ENCODE assay signal across 9 mouse cellular contexts in the genomic region with DNA sequence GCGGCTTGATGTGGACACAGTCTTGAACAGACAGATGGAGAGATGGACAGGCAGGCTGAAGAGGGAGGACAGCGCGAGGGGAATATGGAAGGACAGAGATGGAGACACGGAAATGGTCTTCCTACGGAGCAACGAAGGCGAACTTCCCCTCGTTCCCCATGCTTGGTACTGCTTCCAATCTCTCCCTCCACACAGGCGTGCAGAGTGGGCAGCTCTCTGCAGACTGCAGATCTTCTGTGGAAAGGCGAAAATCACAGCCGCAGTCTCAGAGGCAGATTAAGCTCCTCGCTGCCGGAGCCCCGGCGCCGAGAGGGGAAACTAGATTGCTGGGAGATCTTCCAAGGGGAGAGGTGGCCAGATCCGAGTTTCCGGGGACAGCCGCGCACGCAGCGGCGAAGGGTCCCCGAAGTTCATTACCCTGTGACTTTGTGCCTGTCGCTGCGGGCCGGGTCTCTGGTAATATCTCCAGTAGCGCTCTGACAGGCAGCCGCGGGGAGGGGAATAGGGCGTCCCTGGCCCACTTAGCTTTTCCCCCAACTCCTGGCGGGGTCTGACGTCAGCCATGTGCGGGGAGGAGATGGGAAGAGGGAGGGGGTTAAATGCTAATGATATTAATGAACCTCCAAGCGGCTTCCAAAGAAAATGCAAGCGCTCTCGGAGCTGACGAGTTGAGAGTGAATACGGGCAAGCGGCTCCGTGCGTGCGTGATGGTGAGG. TPM values are rescaled to one million over a fixed set of nuclear protein-coding genes. Genes with fewer than 3 reads are reported as not detected.
DNase-seq lines count a peak whose midpoint lies in the region; ATAC-seq and TF ChIP-seq lines count a peak whose summit lies in the region.
"Had no signal": no experiment of that assay in that cellular context is flagged by ENCODE, and none has a peak within 500 bp of the region (broad histone marks: within the 10 kb centered on the region; RNA-seq: fewer than 3 reads in every experiment).

A gene (minus strand): TSS at position 476 of the 716 bp plus-strand sequence.
A gene (plus strand): TSS at position 666 of the 716 bp plus-strand sequence.

- intact Hi-C loops in gastrocnemius, adult 2 months (cut with DNase I): loop anchor here (5.0 kb wide), 1 partner anchor 49 kb away; no protein-coding TSS in a partner anchor

- peaks cover 99% of the 10 kb centered on the region for H3K27me3 ChIP-seq in heart, postnatal 0 days (ENCODE audit: control insufficient read depth, insufficient read depth, low read length)
- H3K27me3 ChIP-seq in midbrain, postnatal 0 days (ENCODE audit: insufficient read depth, low read length): peaks cover 67% of the 10 kb centered on the region

- H3K9ac ChIP-seq in heart, postnatal 0 days (replicated peaks; ENCODE audit: low read depth, low read length): no peak within 1 kb of the TSS
- H3K9ac ChIP-seq in midbrain, postnatal 0 days (replicated peaks; ENCODE audit: low read length, poor library complexity, severe bottlenecking): no peak within 1 kb of the TSS

- peaks cover 7% of the 10 kb centered on the region; the same call in 1 of the 2 replicates for H3K4me1 ChIP-seq in heart, postnatal 0 days (ENCODE audit: control insufficient read depth, insufficient read depth)
- no peaks in the 10 kb centered on the region for H3K4me1 ChIP-seq in midbrain, postnatal 0 days (ENCODE audit: insufficient read depth, low read length)

- peak; percentile 28 for DNase-seq in gastrocnemius, adult 2 months
- DNase-seq in gastrocnemius, adult 8-10 months (ENCODE audit: low spot score in 2 of 2): no peak
- DNase-seq in brain, embryonic 18.5 days (ENCODE audit: low read depth, low spot score): peak; percentile 74
- no peak for DNase-seq in heart, postnatal 0 days (ENCODE audit: low spot score)
- peak; percentile 46 to 54 for DNase-seq in layer of hippocampus, postnatal 25 days (ENCODE audit: extremely low spot score in 1 of 2, low spot score in 1 of 2)
- no peak for DNase-seq in midbrain, postnatal 0 days (ENCODE audit: low spot score)
- no peak for DNase-seq in spleen, adult 18-20 months

- peak within 1 kb of the TSS; percentile 58 for H3K4me3 ChIP-seq in gastrocnemius, adult 2 months
- peak within 1 kb of the TSS; percentile 29 for H3K4me3 ChIP-seq in heart, postnatal 0 days (ENCODE audit: low read depth, low read length)
- H3K4me3 ChIP-seq in midbrain, postnatal 0 days (ENCODE audit: low read depth, low read length): peak within 1 kb of the TSS; percentile 26
- H3K4me3 ChIP-seq: erythroblast, embryonic 14.5 days had no signal

- under 1% methylated on average over 43 of the region's 43 CpGs for WGBS in heart, postnatal 0 days
- WGBS in midbrain, postnatal 0 days: under 1% methylated on average over 43 of the region's 43 CpGs

- H3K4me2 ChIP-seq in heart, postnatal 0 days (ENCODE audit: low read depth, low read length): peak within 1 kb of the TSS; percentile 43
- peak within 1 kb of the TSS; percentile 37 for H3K4me2 ChIP-seq in midbrain, postnatal 0 days (ENCODE audit: low read depth, low read length, poor library complexity, severe bottlenecking)

- 0 out of 2 replicates have a peak, but pooled peaks cover 6% of the 10 kb centered on the region for H3K9me3 ChIP-seq in heart, postnatal 0 days (replicated peaks; ENCODE audit: control insufficient read depth, low read length)
- H3K9me3 ChIP-seq in midbrain, postnatal 0 days (ENCODE audit: low read length): no peaks in the 10 kb centered on the region

- TF ChIP-seq EP300 in heart, postnatal 0 days (IDR thresholded peaks at IDR 0.05; ENCODE audit: low read depth): no peak

- no peak for TF ChIP-seq CTCF in gastrocnemius, adult 2 months (IDR thresholded peaks at IDR 0.05)
- TF ChIP-seq CTCF in heart, postnatal 0 days (IDR thresholded peaks at IDR 0.05; ENCODE audit: low read depth): no peak
- TF ChIP-seq CTCF in midbrain, postnatal 0 days (IDR thresholded peaks at IDR 0.05): no peak

- no peak within 1 kb of the TSS for H3K27ac ChIP-seq in gastrocnemius, adult 2 months
- H3K27ac ChIP-seq in heart, postnatal 0 days (ENCODE audit: low read depth): no peak within 1 kb of the TSS
- no peak within 1 kb of the TSS for H3K27ac ChIP-seq in midbrain, postnatal 0 days (ENCODE audit: low read depth, low read length)

- ATAC-seq in heart, postnatal 0 days (ENCODE audit: insufficient read depth, low read depth): no peak
- ATAC-seq in midbrain, postnatal 0 days (ENCODE audit: low FRiP score): peak; percentile 53; the same call in 1 of the 2 replicates
- ATAC-seq in megakaryocyte progenitor cell, adult 5-6 weeks (replicated peaks; ENCODE audit: poor library complexity): no peak

- no peaks in the 10 kb centered on the region for H3K36me3 ChIP-seq in heart, postnatal 0 days (replicated peaks; ENCODE audit: control insufficient read depth, insufficient read depth, low read length)
- no peaks in the 10 kb centered on the region for H3K36me3 ChIP-seq in midbrain, postnatal 0 days (ENCODE audit: insufficient read depth, low read length)

RNA-seq across cellular contexts. Expression of the first gene that starts in this region (rescaled TPM):
- not detected for total RNA-seq in gastrocnemius, adult 2 months (2021)
- total RNA-seq in gastrocnemius, adult 8-10 months (2022): not detected
- total RNA-seq in heart, postnatal 0 days (2014; rRNA removed; ENCODE audit: low replicate concordance): not detected in 2 replicates
- not detected in 2 replicates for polyA plus RNA-seq in heart, postnatal 0 days (2015; fragmentation: Nextera tagmentation; extraction: Ambion mirVana)
- total RNA-seq in layer of hippocampus, postnatal 25 days (2021): 10 to 100 TPM; 14.6 to 16.6 TPM
- total RNA-seq in midbrain, postnatal 0 days (2014; rRNA removed): 1.3 and 3.2 TPM in 2 replicates
- 3.2 and 3.6 TPM in 2 replicates for polyA plus RNA-seq in midbrain, postnatal 0 days (2015; fragmentation: Nextera tagmentation; extraction: Ambion mirVana)
- total RNA-seq in megakaryocyte progenitor cell, adult 5-6 weeks (2015): not detected in 2 replicates
- total RNA-seq in megakaryocyte progenitor cell, adult 5-6 weeks (2017): not detected in 2 replicates
- polyA plus RNA-seq: erythroblast, embryonic 14.5 days had no signal

RNA-seq across cellular contexts. Expression of the second gene that starts in this region (rescaled TPM):
- total RNA-seq in gastrocnemius, adult 2 months (2021): 10 to 100 TPM; 14.7 to 22.2 TPM
- 10 to 100 TPM; 18.6 to 21.5 (median 20.9) TPM for total RNA-seq in gastrocnemius, adult 8-10 months (2022)
- total RNA-seq in heart, postnatal 0 days (2014; rRNA removed; ENCODE audit: low replicate concordance): 13.8 and 26.7 TPM in 2 replicates
- polyA plus RNA-seq in heart, postnatal 0 days (2015; fragmentation: Nextera tagmentation; extraction: Ambion mirVana): 17.7 and 20.2 TPM in 2 replicates
- total RNA-seq in layer of hippocampus, postnatal 25 days (2021): 10 to 100 TPM; 54.3 to 56.1 TPM
- total RNA-seq in midbrain, postnatal 0 days (2014; rRNA removed): 41.8 and 46.6 TPM in 2 replicates
- 39.5 and 40.0 TPM in 2 replicates for polyA plus RNA-seq in midbrain, postnatal 0 days (2015; fragmentation: Nextera tagmentation; extraction: Ambion mirVana)
- 40.5 and 42.3 TPM in 2 replicates for total RNA-seq in megakaryocyte progenitor cell, adult 5-6 weeks (2015)
- total RNA-seq in megakaryocyte progenitor cell, adult 5-6 weeks (2017): 46.4 and 47.3 TPM in 2 replicates

Comparison
In these comparisons a context has a peak if more than half of its experiments do, and no peak if none do; other contexts are left out.
1. DNase-seq: peak in gastrocnemius, adult 2 months (single experiment), brain, embryonic 18.5 days (single experiment) and layer of hippocampus, postnatal 25 days (2 of 2); none in gastrocnemius, adult 8-10 months (0 of 2), heart, postnatal 0 days (single experiment), midbrain, postnatal 0 days (single experiment) and spleen, adult 18-20 months (0 of 2).
2. Peak in every context shown above with its lines, with median percentiles within 50 percentile points of each other: H3K4me3 ChIP-seq.